Mouse (Mus musculus): ENCODE results near the gene A530032D15Rik. TPM values are rescaled to one million over a fixed set of nuclear protein-coding genes. Genes with fewer than 3 reads are reported as not detected.
"Not testable (repeated sequence)": the region's sequence is repeated elsewhere in the genome, so short reads cannot be mapped to it uniquely, and the experiment has no call there.

A530032D15Rik gene
- polyA plus RNA-seq (2016; fragmentation: Nextera tagmentation; extraction: Ambion mirVana) = not detected in 2 replicates

- H3K27me3 ChIP-seq (replicated peaks); ATAC-seq (ENCODE audit: insufficient number of reproducible peaks, low FRiP score); H3K36me3 ChIP-seq; H3K4me3 ChIP-seq; H3K27ac ChIP-seq (ENCODE audit: poor library complexity, severe bottlenecking); H3K9ac ChIP-seq; H3K4me2 ChIP-seq; H3K4me1 ChIP-seq (replicated peaks): not testable (repeated sequence)
- 73% methylated on average over 2 of the region's 7 CpGs for WGBS
- peaks cover 12% of the 10 kb centered on the region; the same call in 1 of the 2 replicates for H3K9me3 ChIP-seq (replicated peaks)
These were observed at the start of gene A530032D15Rik for GRCm38 (mm10) chr1:85109753-85110152. A530032D15Rik (minus strand) TSS chr1:85109853.

DNA sequence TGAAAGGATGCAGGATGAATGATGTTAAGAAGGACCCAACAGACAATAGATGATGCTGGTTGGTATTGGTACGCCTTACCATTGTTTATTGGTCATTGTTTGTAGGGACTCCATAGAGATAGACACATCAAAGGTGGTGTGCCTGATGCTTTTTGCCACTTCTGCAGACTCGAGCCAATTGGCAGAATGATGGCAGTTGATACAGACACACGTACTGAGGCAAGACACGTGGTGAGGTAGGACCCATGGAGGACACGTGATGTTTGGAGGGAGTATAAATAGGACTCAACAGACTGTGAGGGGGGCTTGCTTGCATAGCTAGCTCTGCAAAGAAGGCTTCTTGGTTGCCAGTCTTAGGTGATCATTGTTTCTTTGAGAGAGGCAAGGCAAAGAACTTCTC, 45.5 kb upstream of the A530032D15Rik start:
- WGBS = 65% methylated on average over 4 of the region's 5 CpGs
- ATAC-seq (ENCODE audit: insufficient number of reproducible peaks, low FRiP score); H3K36me3 ChIP-seq: not testable (repeated sequence)

GRCm38 (mm10) chr1:85133671-85134070, 24.0 kb upstream of the A530032D15Rik start:
- not testable (repeated sequence) for H3K27ac ChIP-seq (ENCODE audit: poor library complexity, severe bottlenecking); ATAC-seq (ENCODE audit: insufficient number of reproducible peaks, low FRiP score); H3K9ac ChIP-seq; H3K4me1 ChIP-seq (replicated peaks); H3K27me3 ChIP-seq (replicated peaks); H3K36me3 ChIP-seq; H3K4me3 ChIP-seq; H3K9me3 ChIP-seq (replicated peaks); H3K4me2 ChIP-seq
- 86% methylated on average over 22 of the region's 22 CpGs for WGBS

More for the DNA sequence above, 45.5 kb upstream of the A530032D15Rik start:
- not testable (repeated sequence) for H3K27me3 ChIP-seq (replicated peaks); H3K4me3 ChIP-seq; H3K9me3 ChIP-seq (replicated peaks); H3K9ac ChIP-seq; H3K27ac ChIP-seq (ENCODE audit: poor library complexity, severe bottlenecking); H3K4me2 ChIP-seq; H3K4me1 ChIP-seq (replicated peaks)

GRCm38 (mm10) chr1:85121841-85122240, 12.2 kb upstream of the A530032D15Rik start:
- not testable (repeated sequence) for H3K27ac ChIP-seq (ENCODE audit: poor library complexity, severe bottlenecking); H3K9ac ChIP-seq; ATAC-seq (ENCODE audit: insufficient number of reproducible peaks, low FRiP score); H3K4me2 ChIP-seq; H3K4me1 ChIP-seq (replicated peaks); H3K27me3 ChIP-seq (replicated peaks); H3K9me3 ChIP-seq (replicated peaks); H3K4me3 ChIP-seq; H3K36me3 ChIP-seq
- WGBS = 76% methylated on average over 4 of the region's 4 CpGs

- not testable (repeated sequence) for H3K4me3 ChIP-seq; H3K27me3 ChIP-seq (replicated peaks); H3K9ac ChIP-seq; H3K9me3 ChIP-seq (replicated peaks); H3K27ac ChIP-seq (ENCODE audit: poor library complexity, severe bottlenecking); H3K4me2 ChIP-seq; H3K4me1 ChIP-seq (replicated peaks); H3K36me3 ChIP-seq; ATAC-seq (ENCODE audit: insufficient number of reproducible peaks, low FRiP score)
- WGBS = 80% methylated on average over 5 of the region's 6 CpGs
These were observed 8.7 kb upstream of the A530032D15Rik start for GRCm38 (mm10) chr1:85118341-85118740.

DNA sequence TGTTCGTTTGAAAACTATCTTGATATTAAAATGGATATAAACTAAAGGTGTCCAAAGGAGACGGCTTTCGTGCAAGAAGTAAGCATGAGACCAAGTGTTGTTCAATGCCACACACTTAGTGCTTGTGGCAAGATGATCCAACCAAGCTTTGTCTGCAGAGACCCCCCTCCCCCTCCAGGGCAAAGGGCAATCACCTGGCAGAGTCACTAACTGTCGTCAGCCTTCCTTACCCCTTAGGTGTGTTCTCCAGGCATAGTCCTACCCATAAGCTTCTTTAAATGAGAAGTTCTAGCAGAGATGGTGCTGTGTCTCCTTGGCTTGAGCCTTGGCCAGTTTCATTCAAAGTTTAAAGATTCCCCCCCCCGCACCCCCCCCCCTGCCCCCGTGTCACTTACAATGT, 7.9 kb upstream of the A530032D15Rik start:
- WGBS = 55% methylated on average over 5 of the region's 6 CpGs
- not testable (repeated sequence) for H3K4me3 ChIP-seq; H3K9ac ChIP-seq; H3K27ac ChIP-seq (ENCODE audit: poor library complexity, severe bottlenecking); ATAC-seq (ENCODE audit: insufficient number of reproducible peaks, low FRiP score); H3K4me1 ChIP-seq (replicated peaks); H3K4me2 ChIP-seq; H3K9me3 ChIP-seq (replicated peaks); H3K36me3 ChIP-seq; H3K27me3 ChIP-seq (replicated peaks)

DNA sequence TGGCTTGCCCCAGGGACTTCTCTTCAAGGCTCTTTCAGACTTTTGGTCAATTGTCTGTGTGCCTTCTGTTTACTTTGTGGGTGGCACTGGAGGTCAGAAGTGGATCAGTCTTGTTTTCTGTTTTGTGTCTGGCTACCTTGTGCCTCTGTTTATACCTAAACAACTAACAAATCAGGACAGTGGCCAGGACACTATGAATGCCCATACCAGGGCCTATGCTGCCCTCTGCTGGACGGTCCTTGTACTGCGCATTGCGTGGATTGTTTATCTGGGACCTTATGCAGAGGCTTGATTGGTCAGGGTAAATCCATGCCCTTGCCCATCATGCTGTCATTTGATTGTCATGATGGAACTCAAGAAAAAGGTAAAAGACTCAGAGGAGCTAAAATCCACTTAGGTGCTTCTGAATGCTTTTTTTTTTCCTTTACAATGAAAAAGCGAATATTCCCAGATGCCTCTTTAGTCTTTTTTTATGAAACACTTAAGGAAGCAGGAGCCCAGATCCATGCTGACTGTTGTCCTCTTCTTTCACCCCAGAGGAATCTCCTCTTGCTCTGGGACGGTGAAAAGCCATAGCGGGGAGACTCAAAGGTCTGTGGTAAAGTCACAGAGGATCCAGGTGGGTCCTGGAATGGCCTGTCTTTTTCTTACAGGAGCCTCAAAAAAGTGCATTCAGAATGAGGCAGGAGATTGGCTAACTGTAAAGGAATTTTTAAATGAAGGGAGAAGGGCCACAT, 5.2 kb upstream of the A530032D15Rik start:
- peaks cover 12% of the 10 kb centered on the region; the same call in 1 of the 2 replicates for H3K9me3 ChIP-seq (replicated peaks)
- not testable (repeated sequence) for ATAC-seq (ENCODE audit: insufficient number of reproducible peaks, low FRiP score)
- WGBS = 43% methylated on average over 6 of the region's 6 CpGs

GRCm38 (mm10) chr1:85114078-85114477, 4.4 kb upstream of the A530032D15Rik start:
- H3K4me1 ChIP-seq (replicated peaks); H3K36me3 ChIP-seq; H3K4me3 ChIP-seq; H3K9ac ChIP-seq; H3K4me2 ChIP-seq; H3K27ac ChIP-seq (ENCODE audit: poor library complexity, severe bottlenecking); H3K27me3 ChIP-seq (replicated peaks): not testable (repeated sequence)
- peaks cover 12% of the 10 kb centered on the region; the same call in 1 of the 2 replicates for H3K9me3 ChIP-seq (replicated peaks)
- WGBS = 69% methylated on average over 3 of the region's 3 CpGs
- ATAC-seq (ENCODE audit: insufficient number of reproducible peaks, low FRiP score) = peak; percentile 66

More for the DNA sequence above, 5.2 kb upstream of the A530032D15Rik start:
- H3K36me3 ChIP-seq; H3K27ac ChIP-seq (ENCODE audit: poor library complexity, severe bottlenecking); H3K4me1 ChIP-seq (replicated peaks); H3K4me2 ChIP-seq; H3K4me3 ChIP-seq; H3K9ac ChIP-seq; H3K27me3 ChIP-seq (replicated peaks): not testable (repeated sequence)

- H3K9ac ChIP-seq; H3K36me3 ChIP-seq; H3K27me3 ChIP-seq (replicated peaks); H3K4me1 ChIP-seq (replicated peaks); H3K4me2 ChIP-seq; H3K4me3 ChIP-seq; ATAC-seq (ENCODE audit: insufficient number of reproducible peaks, low FRiP score); H3K27ac ChIP-seq (ENCODE audit: poor library complexity, severe bottlenecking): not testable (repeated sequence)
- H3K9me3 ChIP-seq (replicated peaks) = peaks cover 12% of the 10 kb centered on the region; the same call in 1 of the 2 replicates
- WGBS = 61% methylated on average over 2 of the region's 5 CpGs
These were observed 3.2 kb upstream of the A530032D15Rik start for GRCm38 (mm10) chr1:85112889-85113288.

GRCm38 (mm10) chr1:85112266-85112665, 2.6 kb upstream of the A530032D15Rik start:
- H3K4me3 ChIP-seq = not testable (repeated sequence)
- WGBS = 79% methylated on average over 7 of the region's 7 CpGs

DNA sequence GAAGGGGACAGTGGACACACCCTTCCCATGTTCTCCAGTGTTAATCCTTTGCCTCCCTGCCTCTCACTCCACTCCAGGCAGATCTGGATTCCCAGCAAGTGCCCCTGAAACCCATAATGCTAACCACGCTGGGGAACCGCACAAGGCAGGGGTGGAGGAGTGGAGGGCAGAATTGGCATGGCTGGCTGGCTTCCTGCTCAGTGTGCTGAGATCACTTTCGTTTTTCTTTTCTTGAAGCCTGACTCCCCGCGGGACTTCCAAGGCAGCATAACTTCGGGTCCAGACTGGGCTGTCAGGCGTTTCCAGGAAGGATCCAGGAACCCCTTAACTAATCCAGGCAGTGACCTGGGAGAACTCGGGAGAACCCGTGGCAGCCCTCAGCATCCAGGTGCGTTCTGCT, 1.9 kb upstream of the A530032D15Rik start:
- not testable (repeated sequence) for H3K36me3 ChIP-seq; H3K9me3 ChIP-seq (replicated peaks); H3K4me1 ChIP-seq (replicated peaks); H3K27ac ChIP-seq (ENCODE audit: poor library complexity, severe bottlenecking); ATAC-seq (ENCODE audit: insufficient number of reproducible peaks, low FRiP score); H3K9ac ChIP-seq; H3K27me3 ChIP-seq (replicated peaks); H3K4me2 ChIP-seq; H3K4me3 ChIP-seq
- WGBS = 59% methylated on average over 10 of the region's 10 CpGs

More at GRCm38 (mm10) chr1:85112266-85112665, 2.6 kb upstream of the A530032D15Rik start:
- H3K9me3 ChIP-seq (replicated peaks); H3K4me1 ChIP-seq (replicated peaks); H3K36me3 ChIP-seq; ATAC-seq (ENCODE audit: insufficient number of reproducible peaks, low FRiP score); H3K27ac ChIP-seq (ENCODE audit: poor library complexity, severe bottlenecking); H3K9ac ChIP-seq; H3K4me2 ChIP-seq; H3K27me3 ChIP-seq (replicated peaks): not testable (repeated sequence)

DNA sequence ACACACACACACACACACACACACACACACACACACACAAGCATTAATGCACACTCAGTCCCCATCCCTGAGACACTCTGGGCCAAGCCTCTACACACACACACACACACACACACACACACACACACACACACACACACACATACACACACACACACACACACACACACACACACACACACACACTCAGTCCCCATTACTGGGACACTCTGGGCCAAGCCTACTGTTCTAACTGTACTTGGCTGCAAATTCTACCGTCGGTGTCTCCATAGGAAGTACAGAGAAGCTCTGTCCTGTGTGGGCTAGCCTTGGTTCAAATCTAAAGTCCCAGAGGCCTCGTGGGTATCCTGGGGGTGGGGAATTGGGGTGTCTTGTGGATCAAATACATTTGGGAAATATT, 1.2 kb upstream of the A530032D15Rik start:
- H3K4me3 ChIP-seq; H3K4me1 ChIP-seq (replicated peaks); H3K27me3 ChIP-seq (replicated peaks); H3K4me2 ChIP-seq; H3K9ac ChIP-seq; ATAC-seq (ENCODE audit: insufficient number of reproducible peaks, low FRiP score); H3K36me3 ChIP-seq; H3K27ac ChIP-seq (ENCODE audit: poor library complexity, severe bottlenecking): not testable (repeated sequence)
- 72% methylated on average over 3 of the region's 3 CpGs for WGBS
- peaks cover 12% of the 10 kb centered on the region; the same call in 1 of the 2 replicates for H3K9me3 ChIP-seq (replicated peaks)
